Mouse (Mus musculus) adrenal gland, adult 10 weeks (tissue): ENCODE measurements around the gene Dgkk. TPM values are rescaled to one million over a fixed set of nuclear protein-coding genes. Genes with fewer than 3 reads are reported as not detected.

Source experiments
- polyA plus RNA-seq: library from polyadenylated mRNA; stranded (reverse); fragments of 350-450 nt; fragmentation: Illumina TruSeq; extraction: RNeasy Lipid Tissue Mini Kit (QIAGEN cat#74804); gene quantifications from one replicate; pipeline ENCODE4 v1.2.3, GENCODE M21; 2014; ENCODE audit warnings: low read depth, low replicate concordance

The Dgkk gene
- 4.4 TPM for polyA plus RNA-seq

DNA sequence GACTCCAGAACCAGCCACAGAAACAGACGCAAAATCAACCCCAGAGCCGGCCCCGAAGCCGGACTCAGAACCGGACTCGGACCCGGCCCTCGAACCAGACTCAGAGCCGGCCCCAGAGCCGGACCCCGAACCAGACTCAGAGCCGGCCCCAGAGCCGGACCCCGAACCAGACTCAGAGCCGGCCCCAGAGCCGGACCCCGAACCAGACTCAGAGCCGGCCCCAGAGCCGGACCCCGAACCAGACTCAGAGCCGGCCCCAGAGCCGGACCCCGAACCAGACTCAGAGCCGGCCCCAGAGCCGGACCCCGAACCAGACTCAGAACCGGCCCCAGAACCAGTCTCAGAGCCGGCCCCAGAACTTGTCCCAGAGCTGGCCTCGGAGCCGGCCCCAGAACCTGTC is at the start of gene Dgkk:
Gene Dgkk (plus strand): TSS at position 301 of the 400 bp plus-strand sequence.

